Mouse (Mus musculus): ENCODE measurements at regions not wholly inside any gene's neighbourhood (a gene's known extent, or its start where the extent isn't known, plus 50 kb on each side); places are given as distances from the start of the nearest gene placed in this dataset.

- no peak overlapping the region for H3K4me2 ChIP-seq (replicated peaks)
- 74% methylated on average over 7 of the region's 7 CpGs for WGBS
- ATAC-seq (ENCODE audit: low FRiP score): no peak
These were observed 136.7 kb upstream of the Hdac4 start for GRCm38 (mm10) chr1:92332248-92332584.

GRCm38 (mm10) chr1:92331559-92332247 is 136.2 kb upstream of the Hdac4 start:
- H3K27me3 ChIP-seq: no peaks in the 10 kb centered on the region
- no peak for ATAC-seq (ENCODE audit: low FRiP score)
- H3K4me1 ChIP-seq: no peaks in the 10 kb centered on the region
- no peak overlapping the region for H3K9ac ChIP-seq
- no peak overlapping the region for H3K27ac ChIP-seq
- H3K9me3 ChIP-seq (replicated peaks): no peaks in the 10 kb centered on the region
- no peak overlapping the region for H3K4me2 ChIP-seq (replicated peaks)
- 88% methylated on average over 5 of the region's 5 CpGs for WGBS
- no peaks in the 10 kb centered on the region for H3K36me3 ChIP-seq
- H3K4me3 ChIP-seq: no peak overlapping the region

More at GRCm38 (mm10) chr1:92332248-92332584, 136.7 kb upstream of the Hdac4 start:
- no peaks in the 10 kb centered on the region for H3K4me1 ChIP-seq
- no peak overlapping the region for H3K27ac ChIP-seq
- no peak overlapping the region for H3K9ac ChIP-seq
- no peak overlapping the region for H3K4me3 ChIP-seq
- H3K27me3 ChIP-seq: no peaks in the 10 kb centered on the region
- no peaks in the 10 kb centered on the region for H3K9me3 ChIP-seq (replicated peaks)
- no peaks in the 10 kb centered on the region for H3K36me3 ChIP-seq

GRCm38 (mm10) chr1:92330181-92330580 is 134.7 kb upstream of the Hdac4 start:
- 79% methylated on average over 5 of the region's 5 CpGs for WGBS

GRCm38 (mm10) chr1:92329491-92329890 is 134.0 kb upstream of the Hdac4 start:
- ATAC-seq (ENCODE audit: low FRiP score): no peak
- Histone ChIP-seq H3K27me3 (no peaks in the 10 kb centered on the region), H3K9me3 (replicated peaks) (no peaks in the 10 kb centered on the region), H3K36me3 (no peaks in the 10 kb centered on the region), H3K4me3 (no peak overlapping the region), H3K9ac (no peak overlapping the region), H3K4me2 (replicated peaks) (no peak overlapping the region), H3K27ac (no peak overlapping the region), H3K4me1 (no peaks in the 10 kb centered on the region)
- 77% methylated on average over 7 of the region's 7 CpGs for WGBS

More at GRCm38 (mm10) chr1:92330181-92330580, 134.7 kb upstream of the Hdac4 start:
- ATAC-seq (ENCODE audit: low FRiP score): no peak
- no peaks in the 10 kb centered on the region for H3K4me1 ChIP-seq
- no peak overlapping the region for H3K4me2 ChIP-seq (replicated peaks)
- H3K9ac ChIP-seq: no peak overlapping the region
- no peak overlapping the region for H3K4me3 ChIP-seq
- H3K27ac ChIP-seq: no peak overlapping the region
- H3K27me3 ChIP-seq: no peaks in the 10 kb centered on the region
- H3K9me3 ChIP-seq (replicated peaks): no peaks in the 10 kb centered on the region
- H3K36me3 ChIP-seq: no peaks in the 10 kb centered on the region

GRCm38 (mm10) chr1:92327141-92327540 is 131.6 kb upstream of the Hdac4 start:
- ATAC-seq (ENCODE audit: low FRiP score): no peak
- Histone ChIP-seq H3K27me3 (no peaks in the 10 kb centered on the region; the same call in 1 of the 2 replicates), H3K4me2 (replicated peaks) (no peak overlapping the region), H3K9me3 (replicated peaks) (no peaks in the 10 kb centered on the region), H3K27ac (no peak overlapping the region), H3K4me3 (no peak overlapping the region), H3K36me3 (no peaks in the 10 kb centered on the region), H3K9ac (no peak overlapping the region), H3K4me1 (peaks cover 8% of the 10 kb centered on the region)
- 88% methylated on average over 6 of the region's 6 CpGs for WGBS

- Histone ChIP-seq H3K4me2 (replicated peaks) (no peak overlapping the region), H3K9me3 (replicated peaks) (no peaks in the 10 kb centered on the region), H3K27ac (no peak overlapping the region), H3K36me3 (no peaks in the 10 kb centered on the region), H3K9ac (no peak overlapping the region), H3K4me3 (no peak overlapping the region), H3K4me1 (peaks cover 8% of the 10 kb centered on the region), H3K27me3 (no peaks in the 10 kb centered on the region; the same call in 1 of the 2 replicates)
- no peak for ATAC-seq (ENCODE audit: low FRiP score)
- 88% methylated on average over 7 of the region's 7 CpGs for WGBS
These were observed 129.8 kb upstream of the Hdac4 start for GRCm38 (mm10) chr1:92325281-92325680.

GRCm38 (mm10) chr1:92324091-92324950 is 128.8 kb upstream of the Hdac4 start:
- H3K27ac ChIP-seq: no peak overlapping the region
- H3K36me3 ChIP-seq: no peaks in the 10 kb centered on the region
- WGBS: 52% methylated on average over 14 of the region's 14 CpGs
- no peak overlapping the region for H3K4me3 ChIP-seq
- no peaks in the 10 kb centered on the region for H3K9me3 ChIP-seq (replicated peaks)
- H3K27me3 ChIP-seq: no peaks in the 10 kb centered on the region; the same call in 1 of the 2 replicates
- H3K9ac ChIP-seq: no peak overlapping the region
- H3K4me2 ChIP-seq (replicated peaks): no peak overlapping the region
- H3K4me1 ChIP-seq: peaks cover 8% of the 10 kb centered on the region
- no peak for ATAC-seq (ENCODE audit: low FRiP score)

GRCm38 (mm10) chr1:92317131-92317530 is 121.6 kb upstream of the Hdac4 start:
- Histone ChIP-seq H3K4me2 (replicated peaks) (no peak overlapping the region), H3K27ac (no peak overlapping the region), H3K36me3 (no peaks in the 10 kb centered on the region), H3K4me1 (peaks cover 2% of the 10 kb centered on the region; the same call in 1 of the 2 replicates), H3K27me3 (no peaks in the 10 kb centered on the region), H3K9ac (no peak overlapping the region), H3K4me3 (no peak overlapping the region), H3K9me3 (replicated peaks) (no peaks in the 10 kb centered on the region)
- ATAC-seq (ENCODE audit: low FRiP score): no peak
- WGBS: 96% methylated on average over 4 of the region's 4 CpGs

GRCm38 (mm10) chr1:92316191-92316723 is 120.8 kb upstream of the Hdac4 start:
- ATAC-seq (ENCODE audit: low FRiP score): no peak
- Histone ChIP-seq H3K27me3 (no peaks in the 10 kb centered on the region), H3K4me2 (replicated peaks) (no peak overlapping the region), H3K9me3 (replicated peaks) (no peaks in the 10 kb centered on the region), H3K27ac (no peak overlapping the region), H3K9ac (no peak overlapping the region), H3K4me1 (peaks cover 2% of the 10 kb centered on the region; the same call in 1 of the 2 replicates), H3K4me3 (no peak overlapping the region), H3K36me3 (no peaks in the 10 kb centered on the region)
- WGBS: 31% methylated on average over 10 of the region's 10 CpGs

GRCm38 (mm10) chr1:92313001-92313597 is 117.6 kb upstream of the Hdac4 start:
- no peak for ATAC-seq (ENCODE audit: low FRiP score)
- no peaks in the 10 kb centered on the region for H3K27me3 ChIP-seq
- no peak overlapping the region for H3K4me2 ChIP-seq (replicated peaks)
- no peak overlapping the region for H3K9ac ChIP-seq
- H3K4me3 ChIP-seq: no peak overlapping the region
- no peaks in the 10 kb centered on the region for H3K36me3 ChIP-seq
- 74% methylated on average over 16 of the region's 16 CpGs for WGBS
- no peak overlapping the region for H3K27ac ChIP-seq
- peaks cover 5% of the 10 kb centered on the region; the same call in 1 of the 2 replicates for H3K9me3 ChIP-seq (replicated peaks)
- peaks cover 2% of the 10 kb centered on the region; the same call in 1 of the 2 replicates for H3K4me1 ChIP-seq

- no peak for ATAC-seq (ENCODE audit: low FRiP score)
- Histone ChIP-seq H3K4me1 (no peaks in the 10 kb centered on the region), H3K4me2 (replicated peaks) (no peak overlapping the region), H3K9me3 (replicated peaks) (peaks cover 8% of the 10 kb centered on the region; the same call in 1 of the 2 replicates), H3K4me3 (no peak overlapping the region), H3K27ac (no peak overlapping the region), H3K27me3 (no peaks in the 10 kb centered on the region), H3K36me3 (no peaks in the 10 kb centered on the region), H3K9ac (no peak overlapping the region)
- 79% methylated on average over 2 of the region's 2 CpGs for WGBS
These were observed 114.4 kb upstream of the Hdac4 start for GRCm38 (mm10) chr1:92309883-92310282.

GRCm38 (mm10) chr1:92309381-92309780 is 113.9 kb upstream of the Hdac4 start:
- no peaks in the 10 kb centered on the region for H3K4me1 ChIP-seq
- no peak for ATAC-seq (ENCODE audit: low FRiP score)
- 85% methylated on average over 6 of the region's 6 CpGs for WGBS
- H3K4me2 ChIP-seq (replicated peaks): no peak overlapping the region
- H3K4me3 ChIP-seq: no peak overlapping the region
- no peaks in the 10 kb centered on the region for H3K36me3 ChIP-seq
- H3K9me3 ChIP-seq (replicated peaks): peaks cover 8% of the 10 kb centered on the region; the same call in 1 of the 2 replicates
- no peaks in the 10 kb centered on the region for H3K27me3 ChIP-seq
- H3K9ac ChIP-seq: no peak overlapping the region
- H3K27ac ChIP-seq: no peak overlapping the region

Measured in hindbrain, embryonic 12.5 days (tissue).